Mouse (Mus musculus) T-helper 17 cell (primary cell): ENCODE measurements around the gene Zfyve19.

Experiments used
- in situ Hi-C, 2 experiments: fragments of 300-600 bp; cut with MboI, MseI; formaldehyde crosslinking; loops; 1 replicate in 1 of 2; 2 replicates in 1 of 2; pipeline ENCODE4 v1.15.1; 2025; ENCODE audit warnings: high pct_unique_total_duplicates in 2 of 2

The Zfyve19 gene

GRCm38 (mm10) chr2:119194140-119194539 is 14.3 kb upstream of the Zfyve19 start:
- in situ Hi-C loops = no loop called here

- in situ Hi-C loops = loop anchor here in 1 of 2 experiments (5.0 kb wide), 1 partner anchor 34 kb away; no protein-coding TSS in a partner anchor
Observed at GRCm38 (mm10) chr2:119196316-119197108, 11.9 kb upstream of the Zfyve19 start.

GRCm38 (mm10) chr2:119197493-119197892 is 10.9 kb upstream of the Zfyve19 start:
- in situ Hi-C loops = loop anchor here in 1 of 2 experiments (5.0 kb wide), 1 partner anchor 35 kb away; no protein-coding TSS in a partner anchor

GRCm38 (mm10) chr2:119198049-119198448 is 10.4 kb upstream of the Zfyve19 start:
- in situ Hi-C loops = loop anchor here in 1 of 2 experiments (5.0 kb wide), 1 partner anchor 36 kb away; no protein-coding TSS in a partner anchor

- in situ Hi-C loops = loop anchor here in 1 of 2 experiments (5.0 kb wide), 1 partner anchor 37 kb away; no protein-coding TSS in a partner anchor
Observed at GRCm38 (mm10) chr2:119198934-119199333, 9.5 kb upstream of the Zfyve19 start.

- in situ Hi-C loops = no loop called here
Observed at GRCm38 (mm10) chr2:119202914-119203453, 5.4 kb upstream of the Zfyve19 start.

- in situ Hi-C loops = no loop called here
Observed at GRCm38 (mm10) chr2:119203871-119204460, 4.5 kb upstream of the Zfyve19 start.

- in situ Hi-C loops = no loop called here
Observed at GRCm38 (mm10) chr2:119207961-119208343, 465 bp upstream of the Zfyve19 start.

- in situ Hi-C loops = no loop called here
Observed at GRCm38 (mm10) chr2:119209176-119209507, 725 bp downstream of the Zfyve19 start.

GRCm38 (mm10) chr2:119229775-119230704 is 21.6 kb downstream of the Zfyve19 start, which contains the start of gene Ppp1r14d:
Gene Ppp1r14d, minus strand, starts transcription at chr2:119229906.
- in situ Hi-C loops = no loop called here

GRCm38 (mm10) chr2:119236682-119237209 is 28.3 kb downstream of the Zfyve19 start:
- in situ Hi-C loops = no loop called here

GRCm38 (mm10) chr2:119237210-119237870 is 28.9 kb downstream of the Zfyve19 start, which contains the start of gene Spint1:
Gene Spint1, plus strand, starts transcription at chr2:119237362.
- in situ Hi-C loops = no loop called here

- in situ Hi-C loops = no loop called here
Observed at GRCm38 (mm10) chr2:119237871-119238220, 29.4 kb downstream of the Zfyve19 start.

- in situ Hi-C loops = no loop called here
Observed at GRCm38 (mm10) chr2:119238671-119239070, 30.3 kb downstream of the Zfyve19 start.

- in situ Hi-C loops = loop anchor here in 1 of 2 experiments (10.0 kb wide), 1 partner anchor 995 kb away; no protein-coding TSS in a partner anchor
Observed at GRCm38 (mm10) chr2:119240075-119240818, 31.8 kb downstream of the Zfyve19 start.

GRCm38 (mm10) chr2:119240819-119241186 is 32.4 kb downstream of the Zfyve19 start:
- in situ Hi-C loops = loop anchor here in 1 of 2 experiments (10.0 kb wide), 1 partner anchor 994 kb away; no protein-coding TSS in a partner anchor

- in situ Hi-C loops = loop anchor here in 1 of 2 experiments (10.0 kb wide), 1 partner anchor 992 kb away; no protein-coding TSS in a partner anchor
Observed at GRCm38 (mm10) chr2:119242548-119242947, 34.1 kb downstream of the Zfyve19 start.

GRCm38 (mm10) chr2:119245246-119245645 is 36.8 kb downstream of the Zfyve19 start:
- in situ Hi-C loops = loop anchor here in 1 of 2 experiments (10.0 kb wide), 1 partner anchor 990 kb away; no protein-coding TSS in a partner anchor

- in situ Hi-C loops = loop anchor here in 1 of 2 experiments (10.0 kb wide), 1 partner anchor 987 kb away; no protein-coding TSS in a partner anchor
Observed at GRCm38 (mm10) chr2:119247904-119248303, 39.5 kb downstream of the Zfyve19 start.
